Mouse (Mus musculus) heart, adult 2 months (tissue): ENCODE measurements around the gene Hs3st2.

Source experiments
- EP300 ChIP-seq: fragments of 200-500 bp; IDR thresholded peaks from 2 replicates; pipeline ENCODE4 v1.6.1; 2011; ENCODE audit warnings: low read depth, low read length, control low read depth; ENCODE audit not compliant: insufficient read depth
- POLR2A ChIP-seq: fragments of 200-500 bp; IDR thresholded peaks from 2 replicates; pipeline ENCODE4 v1.6.1; 2011; ENCODE audit warnings: mild to moderate bottlenecking, low read depth, low read length, control low read depth; ENCODE audit not compliant: insufficient read depth

DNA sequence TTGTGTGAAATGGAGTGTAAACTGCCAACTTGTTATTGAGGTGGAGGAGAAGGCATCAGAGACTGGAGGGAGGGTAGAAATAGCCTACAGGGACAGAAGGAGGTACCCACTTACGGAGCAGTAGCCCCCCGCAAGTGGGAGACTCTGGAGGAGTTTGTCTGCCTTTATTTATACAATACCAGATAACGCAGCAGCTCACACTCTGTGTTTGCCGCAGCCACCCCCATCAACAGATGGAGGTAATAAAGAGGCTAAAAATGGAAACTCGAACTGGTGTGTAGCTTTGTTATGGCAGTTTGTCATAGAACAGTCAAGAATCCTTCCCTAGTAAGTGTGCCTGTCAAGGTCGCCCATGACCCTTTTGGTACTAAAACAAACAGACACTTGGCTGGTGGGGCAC lies 16.2 kb upstream of the Hs3st2 start:
- TF ChIP-seq POLR2A: no peak
- no peak for TF ChIP-seq EP300
